Mouse (Mus musculus) limb, embryonic 13.5 days (tissue): ENCODE measurements around the gene Clec11a. TPM values are rescaled to one million over a fixed set of nuclear protein-coding genes. Genes with fewer than 3 reads are reported as not detected.

ENCODE experiments used
- polyA plus RNA-seq: library from polyadenylated mRNA; unstranded; fragments of >200 nt; fragmentation: Nextera tagmentation; extraction: Ambion mirVana; gene quantifications from 2 replicates; pipeline ENCODE4 v1.2.1, GENCODE M21; 2015

Gene Clec11a
- polyA plus RNA-seq, 1 experiment from 2014 or later, result 6.3 TPM

Other genes with a start within 250 kb of the Clec11a start
- not detected in 2 replicates for gene Klk1b21, start 204.6 kb downstream of the Clec11a start, polyA plus RNA-seq
- gene Klk1b22, start 194.2 kb downstream of the Clec11a start, polyA plus RNA-seq, result not detected in 2 replicates
- gene Klk1b16, start 170.1 kb downstream of the Clec11a start, polyA plus RNA-seq, result not detected in 2 replicates
- not detected in 2 replicates for gene Klk1b24, start 118.7 kb downstream of the Clec11a start, polyA plus RNA-seq
- gene Klk1b3, start 108.7 kb downstream of the Clec11a start, polyA plus RNA-seq, result not detected in 2 replicates
- gene Klk1b4, start 99.5 kb downstream of the Clec11a start, polyA plus RNA-seq, result not detected in 2 replicates
- not detected in 2 replicates for gene Klk1b5, start 91.0 kb downstream of the Clec11a start, polyA plus RNA-seq
- not detected in 2 replicates for gene Klk1, start 81.5 kb downstream of the Clec11a start, polyA plus RNA-seq
- 0.17 TPM in 1 of 2 replicates, not detected in the other for gene Gm36864, start 70.7 kb downstream of the Clec11a start, polyA plus RNA-seq
- gene 1700028J19Rik, start 60.2 kb downstream of the Clec11a start, polyA plus RNA-seq, result 0.78 and 0.94 TPM in 2 replicates
- gene 2410002F23Rik, start 60.2 kb downstream of the Clec11a start, polyA plus RNA-seq, result 222 and 224 TPM in 2 replicates
- 0.14 TPM in 1 of 2 replicates, not detected in the other for gene Acp4, start 49.5 kb downstream of the Clec11a start, polyA plus RNA-seq
- 1.2 TPM in 1 of 2 replicates, not detected in the other for gene Gm15517, start 45.5 kb downstream of the Clec11a start, polyA plus RNA-seq
- gene Shank1, start 3.4 kb upstream of the Clec11a start, polyA plus RNA-seq, result 3.1 and 3.3 TPM in 2 replicates
- gene Syt3, start 77.2 kb upstream of the Clec11a start, polyA plus RNA-seq, result 3.5 and 4.0 TPM in 2 replicates
- gene 1700008O03Rik, start 78.9 kb upstream of the Clec11a start, polyA plus RNA-seq, result 1.1 TPM in 2 replicates
- gene Lrrc4b, start 122.1 kb upstream of the Clec11a start, polyA plus RNA-seq, result 1.00 and 1.2 TPM in 2 replicates
- gene Aspdh, start 158.5 kb upstream of the Clec11a start, polyA plus RNA-seq, result 0.36 TPM in 1 of 2 replicates, not detected in the other
- 87.7 and 91.3 TPM in 2 replicates for gene Josd2, start 161.1 kb upstream of the Clec11a start, polyA plus RNA-seq
- gene Emc10, start 189.6 kb upstream of the Clec11a start, polyA plus RNA-seq, result 104 and 106 TPM in 2 replicates
- gene Fam71e1, start 189.7 kb upstream of the Clec11a start, polyA plus RNA-seq, result 22.4 and 22.9 TPM in 2 replicates
- 0.08 and 0.10 TPM in 2 replicates for gene Mybpc2, start 217.8 kb upstream of the Clec11a start, polyA plus RNA-seq
- gene Spib, start 225.2 kb upstream of the Clec11a start, polyA plus RNA-seq, result 0.19 and 0.25 TPM in 2 replicates
- 101 and 105 TPM in 2 replicates for gene Pold1, start 241.9 kb upstream of the Clec11a start, polyA plus RNA-seq
- gene Nr1h2, start 247.0 kb upstream of the Clec11a start, polyA plus RNA-seq, result 70.5 and 72.4 TPM in 2 replicates